Mouse (Mus musculus): ENCODE measurements around the gene Scn3a. TPM values are rescaled to one million over a fixed set of nuclear protein-coding genes. Genes with fewer than 3 reads are reported as not detected.

Gene Scn3a
- polyA plus RNA-seq, 1 experiment from 2014 or later = 0.03 TPM

DNA sequence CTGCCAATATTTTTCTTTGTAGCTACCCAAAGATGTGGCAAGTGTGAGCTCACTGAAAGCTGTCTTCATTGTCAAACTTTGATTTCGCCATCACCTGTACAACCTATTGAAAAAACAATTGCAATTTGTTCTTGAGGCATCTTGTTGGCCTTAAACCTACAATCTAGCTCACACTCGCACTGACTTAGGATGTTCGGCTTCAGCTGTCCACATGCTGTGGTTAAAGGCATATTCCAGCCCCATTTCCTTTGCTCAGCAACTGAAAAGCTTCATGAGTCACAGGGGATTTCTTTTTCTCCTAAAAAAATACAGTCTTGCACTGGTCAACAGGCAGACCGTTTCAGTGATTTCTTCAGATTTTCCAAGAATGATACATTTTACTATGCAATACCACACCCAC, 124.3 kb downstream of the Scn3a start:
- in situ Hi-C loops (cut with MboI; ENCODE audit: low pct_unique_long_range_greater_than_20kb) = no loop called here
- no peaks in the 10 kb centered on the region for H3K27me3 ChIP-seq
- ChIA-PET POLR2A (no interaction called here), CTCF (interaction anchor here (0.9 to 1.6 kb wide), 2 partner anchors 10 to 29 kb away, joined by 4 to 5 read pairs; no protein-coding TSS in a partner anchor)
- no peak for TF ChIP-seq CTCF (IDR thresholded peaks at IDR 0.05)
- no peak for ATAC-seq
- DNase-seq (ENCODE audit: low read depth, low spot score) = no peak

DNA sequence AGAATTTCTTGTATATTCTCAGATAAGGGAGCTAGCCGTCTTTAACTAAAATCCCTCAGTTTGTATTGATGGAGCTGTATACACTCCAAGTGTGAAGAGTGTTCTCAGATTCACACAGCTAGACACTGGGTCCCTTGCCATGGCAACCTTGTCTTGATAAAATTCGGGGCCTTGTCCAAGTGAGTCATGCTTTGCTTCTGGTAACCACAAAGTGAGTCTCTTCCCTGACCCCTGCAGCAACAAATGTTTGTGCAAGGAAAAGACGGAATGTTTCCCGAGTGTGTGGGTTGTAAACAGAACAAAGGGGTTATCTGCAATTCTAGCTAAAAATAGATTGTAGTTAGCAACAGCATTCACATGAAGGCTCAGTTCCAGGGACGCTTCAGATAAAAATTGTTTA, 125.9 kb downstream of the Scn3a start:
- ATAC-seq = peak; percentile 91
- POLR2A ChIA-PET = no interaction called here
- no peaks in the 10 kb centered on the region for H3K27me3 ChIP-seq
- in situ Hi-C loops (cut with MboI; ENCODE audit: low pct_unique_long_range_greater_than_20kb) = no loop called here
- no peak for DNase-seq (ENCODE audit: low read depth, low spot score)
- no peak for TF ChIP-seq CTCF (IDR thresholded peaks at IDR 0.05)
- CTCF ChIA-PET = interaction anchor here (1.2 kb wide), 1 partner anchor 23 kb away, joined by 3 read pairs; no protein-coding TSS in a partner anchor

DNA sequence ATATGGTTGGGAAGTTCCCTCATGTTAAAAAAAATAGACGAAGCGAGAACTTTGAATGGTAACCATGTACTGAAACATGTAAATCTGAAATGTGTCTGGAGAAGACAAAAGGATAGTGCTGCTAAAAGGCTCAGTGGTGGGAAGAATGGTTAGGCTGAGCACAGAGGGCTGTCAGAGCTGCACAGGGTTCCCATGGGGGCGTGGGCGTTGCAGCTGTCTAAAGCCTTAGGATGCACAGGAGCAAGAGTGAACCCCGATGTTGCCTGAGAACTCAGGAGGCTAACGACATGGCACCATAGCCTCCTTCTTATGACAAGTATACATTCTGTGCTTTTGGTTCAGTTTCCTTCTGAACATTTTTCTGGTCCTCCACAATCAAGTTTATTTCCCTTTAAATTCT, 126.3 kb downstream of the Scn3a start:
- in situ Hi-C loops (cut with MboI; ENCODE audit: low pct_unique_long_range_greater_than_20kb) = no loop called here
- ChIA-PET POLR2A (no interaction called here), CTCF (interaction anchor here (1.2 kb wide), 1 partner anchor 23 kb away, joined by 3 read pairs; no protein-coding TSS in a partner anchor)
- DNase-seq (ENCODE audit: low read depth, low spot score) (no peak), ATAC-seq (no peak)
- TF ChIP-seq CTCF (IDR thresholded peaks at IDR 0.05) = no peak
- H3K27me3 ChIP-seq = no peaks in the 10 kb centered on the region

DNA sequence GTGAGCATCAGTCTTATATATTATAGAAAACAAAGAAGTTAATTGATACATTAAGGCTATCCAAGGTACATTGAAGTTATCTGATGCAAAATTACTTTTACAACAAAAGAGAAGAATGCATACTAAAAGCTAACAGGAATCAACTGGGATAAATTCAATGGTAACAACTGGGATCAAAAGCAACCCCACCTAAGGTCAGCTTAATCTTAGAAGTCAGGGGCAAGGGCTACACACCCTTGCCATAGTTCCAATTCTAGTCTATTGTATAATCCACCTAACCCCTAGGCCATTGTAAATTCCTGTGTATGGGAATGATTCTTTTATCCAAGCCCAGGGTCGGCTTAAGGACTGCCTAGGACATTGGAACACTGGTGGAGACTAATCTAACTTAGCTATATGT, 130.5 kb downstream of the Scn3a start:
- no peak for DNase-seq (ENCODE audit: low read depth, low spot score)
- ATAC-seq = no peak
- CTCF ChIA-PET = no interaction called here
- POLR2A ChIA-PET = no interaction called here
- no peak for TF ChIP-seq CTCF (IDR thresholded peaks at IDR 0.05)
- peaks cover 9% of the 10 kb centered on the region for H3K27me3 ChIP-seq
- in situ Hi-C loops (cut with MboI; ENCODE audit: low pct_unique_long_range_greater_than_20kb) = no loop called here

DNA sequence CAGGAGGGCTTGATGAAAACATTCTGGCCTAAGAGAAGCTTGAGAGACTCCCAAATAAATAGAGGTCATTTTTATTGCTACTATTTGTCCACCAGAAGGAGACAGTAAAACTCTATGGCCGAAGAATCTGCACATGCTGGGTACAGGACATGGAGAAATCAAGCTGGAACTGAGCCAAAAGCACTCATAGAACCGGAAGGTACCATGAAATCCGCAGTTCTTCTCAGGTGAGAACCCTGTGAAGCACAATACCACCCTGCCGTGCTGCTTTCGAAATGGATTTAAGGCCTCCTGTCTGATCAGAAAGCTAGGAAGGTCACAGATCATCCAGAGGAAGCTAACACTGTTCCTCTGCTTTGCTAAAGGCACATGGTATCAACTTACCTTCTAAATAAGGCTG, 143.9 kb downstream of the Scn3a start:
- TF ChIP-seq CTCF (IDR thresholded peaks at IDR 0.05) = no peak
- DNase-seq (ENCODE audit: low read depth, low spot score) = no peak
- POLR2A ChIA-PET = no interaction called here
- in situ Hi-C loops (cut with MboI; ENCODE audit: low pct_unique_long_range_greater_than_20kb) = no loop called here
- peaks cover 23% of the 10 kb centered on the region for H3K27me3 ChIP-seq
- CTCF ChIA-PET = no interaction called here
- no peak for ATAC-seq

DNA sequence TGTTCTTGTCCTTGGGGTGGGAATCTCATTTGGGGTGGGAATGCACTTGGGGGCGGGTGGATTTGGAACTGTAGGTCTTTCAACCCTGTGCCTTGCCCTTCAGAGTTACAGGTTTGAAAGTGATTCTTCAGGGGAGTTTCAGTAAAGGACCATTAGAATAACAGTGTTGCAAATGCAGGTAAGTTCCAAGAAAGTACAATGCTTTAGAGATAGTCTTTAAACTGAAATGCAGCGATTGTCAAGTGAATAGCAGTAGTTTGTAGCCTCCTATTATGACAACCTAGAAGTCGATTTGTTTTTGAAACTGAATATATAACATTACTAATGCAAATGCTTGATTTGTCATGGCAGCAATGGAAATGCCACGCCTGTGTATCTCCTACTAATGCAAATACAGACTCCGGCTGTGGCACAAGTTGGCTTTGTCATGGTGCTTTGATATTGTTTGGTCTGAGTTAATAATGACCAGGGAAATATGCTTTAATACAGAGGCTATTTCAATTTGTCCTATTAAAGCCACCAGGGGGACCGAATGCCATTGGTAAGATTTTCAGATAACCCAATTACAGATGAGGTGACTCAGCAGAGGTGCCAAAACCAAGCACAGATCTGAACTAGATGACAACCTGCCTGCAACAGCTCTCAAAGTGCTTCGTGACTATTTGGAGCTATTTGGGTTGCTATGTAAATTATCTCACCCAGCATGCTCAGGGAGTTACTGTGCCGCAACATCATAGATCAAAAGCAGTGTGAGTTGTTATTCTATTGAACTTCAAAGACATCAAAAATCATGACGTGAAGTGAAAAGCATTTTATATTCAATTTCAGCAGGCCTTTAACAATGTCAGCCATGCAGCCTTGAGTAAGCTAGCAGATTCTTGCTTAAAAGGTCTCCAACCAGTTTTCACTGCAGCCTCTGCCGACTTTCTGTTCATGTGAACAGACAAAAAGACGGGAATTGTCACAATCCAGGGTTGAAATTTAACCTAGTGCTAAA, 145.9 kb downstream of the Scn3a start:
- TF ChIP-seq CTCF (IDR thresholded peaks at IDR 0.05) = no peak
- ChIA-PET POLR2A (no interaction called here), CTCF (no interaction called here)
- DNase-seq (ENCODE audit: low read depth, low spot score) = no peak
- peaks cover 23% of the 10 kb centered on the region for H3K27me3 ChIP-seq
- in situ Hi-C loops (cut with MboI; ENCODE audit: low pct_unique_long_range_greater_than_20kb) = no loop called here
- ATAC-seq = no peak

DNA sequence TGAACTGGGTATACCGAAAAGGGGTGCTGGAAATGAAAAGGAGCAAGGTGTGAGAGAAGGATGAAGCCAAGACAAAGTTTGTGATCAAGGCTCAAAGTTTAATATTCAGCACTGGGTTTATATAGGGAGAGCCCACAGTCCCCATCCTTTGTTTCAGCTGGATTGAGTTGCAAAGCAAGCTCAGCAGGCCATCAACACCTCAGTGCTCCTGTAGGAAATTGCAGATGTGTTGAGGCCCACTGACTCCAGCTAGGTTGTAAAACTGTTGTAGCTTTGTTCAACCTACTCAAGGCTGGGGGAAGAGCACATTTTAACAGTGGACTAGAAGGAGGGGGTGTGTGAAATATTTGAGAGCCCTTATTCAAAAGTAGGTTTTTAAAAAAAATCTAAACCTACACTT, 148.8 kb downstream of the Scn3a start:
- ChIA-PET CTCF (no interaction called here), POLR2A (no interaction called here)
- no peak for DNase-seq (ENCODE audit: low read depth, low spot score)
- in situ Hi-C loops (cut with MboI; ENCODE audit: low pct_unique_long_range_greater_than_20kb) = no loop called here
- peaks cover 26% of the 10 kb centered on the region for H3K27me3 ChIP-seq
- no peak for ATAC-seq
- no peak for TF ChIP-seq CTCF (IDR thresholded peaks at IDR 0.05)

DNA sequence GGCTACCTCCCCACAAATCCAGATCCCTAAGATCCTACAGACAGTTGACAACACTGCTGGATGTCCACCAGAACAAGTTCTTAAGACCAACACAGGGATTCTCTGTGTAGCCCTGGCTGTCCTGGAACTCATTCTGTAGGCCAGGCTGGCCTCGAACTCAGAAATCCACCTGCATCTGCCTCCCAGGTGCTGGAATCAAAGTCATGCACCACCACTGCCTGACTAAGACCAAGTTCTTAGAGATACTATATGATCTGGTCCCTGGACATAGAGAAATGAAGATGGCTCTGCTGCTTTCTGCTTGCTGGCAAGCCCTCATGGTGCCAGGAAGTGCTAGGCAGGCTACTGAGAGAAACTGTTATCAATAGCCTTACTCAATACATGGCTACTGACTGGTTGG, 150.9 kb downstream of the Scn3a start:
- POLR2A ChIA-PET = no interaction called here
- in situ Hi-C loops (cut with MboI; ENCODE audit: low pct_unique_long_range_greater_than_20kb) = no loop called here
- peaks cover 19% of the 10 kb centered on the region for H3K27me3 ChIP-seq
- DNase-seq (ENCODE audit: low read depth, low spot score) (no peak), ATAC-seq (no peak)
- no peak for TF ChIP-seq CTCF (IDR thresholded peaks at IDR 0.05)
- CTCF ChIA-PET = no interaction called here

DNA sequence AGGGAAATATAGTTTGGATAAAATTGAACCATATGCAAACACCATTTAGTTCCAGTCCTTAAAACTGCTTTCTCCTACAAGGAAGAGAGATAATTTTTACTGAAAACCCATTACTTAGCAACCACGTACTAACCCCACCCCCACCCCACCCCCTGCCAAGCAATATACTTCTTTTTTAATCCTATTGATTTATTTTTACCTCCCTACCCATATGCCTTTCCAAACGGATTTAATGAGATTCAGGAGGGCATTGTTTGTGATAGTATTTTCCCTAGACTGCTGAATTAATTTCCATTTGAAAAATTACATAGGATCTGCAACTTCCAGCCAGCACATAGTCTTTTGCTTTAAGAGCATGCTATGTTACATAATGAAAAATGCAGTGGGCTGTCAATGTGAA, 152.1 kb downstream of the Scn3a start:
- ATAC-seq (no peak), DNase-seq (ENCODE audit: low read depth, low spot score) (no peak)
- in situ Hi-C loops (cut with MboI; ENCODE audit: low pct_unique_long_range_greater_than_20kb) = no loop called here
- ChIA-PET CTCF (interaction anchor here (3.6 kb wide), 1 partner anchor 151 kb away, joined by 19 read pairs; the partner anchor contains the start of gene Scn3a), POLR2A (no interaction called here)
- TF ChIP-seq CTCF (IDR thresholded peaks at IDR 0.05) = no peak
- H3K27me3 ChIP-seq = peaks cover 12% of the 10 kb centered on the region

DNA sequence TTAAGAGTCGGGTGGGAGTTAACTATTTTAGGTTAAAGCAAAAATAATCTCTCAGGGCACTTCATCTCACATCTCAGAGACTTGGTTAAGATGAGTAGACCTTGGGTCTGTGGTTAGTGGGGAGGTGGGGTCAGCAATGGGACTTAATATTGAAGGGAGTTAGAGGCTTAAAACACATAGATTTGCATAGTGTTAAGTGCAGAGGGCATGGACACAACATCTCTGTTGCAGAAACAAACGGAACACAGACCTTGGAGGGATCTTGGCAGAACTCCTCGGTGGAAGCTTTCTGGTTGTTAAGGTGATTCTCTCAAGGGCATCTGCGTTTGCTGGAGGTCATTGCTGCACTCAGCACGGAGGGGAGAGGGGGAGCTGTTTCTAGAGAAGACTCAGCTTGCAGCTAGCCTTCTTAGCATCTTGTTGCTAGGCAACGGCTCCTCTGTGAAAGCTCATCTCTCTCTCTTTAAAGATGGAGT, 152.6 kb downstream of the Scn3a start:
- no peak for TF ChIP-seq CTCF (IDR thresholded peaks at IDR 0.05)
- peaks cover 8% of the 10 kb centered on the region for H3K27me3 ChIP-seq
- no peak for ATAC-seq
- POLR2A ChIA-PET = no interaction called here
- in situ Hi-C loops (cut with MboI; ENCODE audit: low pct_unique_long_range_greater_than_20kb) = loop anchor here (5.0 kb wide), 1 partner anchor 157 kb away; no protein-coding TSS in a partner anchor
- CTCF ChIA-PET = interaction anchor here (1.1 to 3.6 kb wide), 5 partner anchors 16 to 152 kb away, joined by 3 to 19 read pairs (median 5); partner anchors contain the start of gene Scn3a
- no peak for DNase-seq (ENCODE audit: low read depth, low spot score)

DNA sequence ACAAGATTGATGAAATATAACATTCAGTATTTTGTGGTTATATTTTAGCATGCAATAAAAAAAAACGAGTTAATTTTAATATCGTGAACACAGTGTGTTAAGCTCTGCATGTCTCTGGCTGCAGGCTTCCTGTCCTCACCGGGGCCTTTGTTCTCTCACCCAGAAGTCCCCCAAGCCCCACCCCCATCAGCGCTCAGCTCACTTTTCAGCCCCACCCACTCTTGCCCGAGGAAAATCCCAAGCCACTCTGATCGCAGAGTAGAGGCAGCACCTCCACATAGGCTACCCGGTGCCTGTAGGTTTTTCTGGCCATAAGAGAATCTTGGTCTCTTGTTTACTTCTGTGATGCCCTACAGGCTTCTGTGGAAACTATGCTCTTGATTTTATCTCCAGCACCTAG, 153.2 kb downstream of the Scn3a start:
- no peak for DNase-seq (ENCODE audit: low read depth, low spot score)
- in situ Hi-C loops (cut with MboI; ENCODE audit: low pct_unique_long_range_greater_than_20kb) = loop anchor here (5.0 kb wide), 1 partner anchor 158 kb away; no protein-coding TSS in a partner anchor
- TF ChIP-seq CTCF (IDR thresholded peaks at IDR 0.05) = no peak
- ChIA-PET CTCF (interaction anchor here (0.7 to 3.6 kb wide), 14 partner anchors 9 to 268 kb away, joined by 3 to 19 read pairs (median 4); partner anchors contain the start of gene Scn3a), POLR2A (no interaction called here)
- H3K27me3 ChIP-seq = peaks cover 8% of the 10 kb centered on the region
- peak; percentile 28 for ATAC-seq
